Mouse (Mus musculus) urinary bladder, adult 18-20 months (tissue): ENCODE results near the gene Fam219b.
A peak's percentile ranks its signal among the peaks of the same experiment; 100 is the strongest.

ENCODE experiments used
- DNase-seq, 2 experiments: peaks; one replicate each; pipeline ENCODE4 v3.0.0; 2022; ENCODE audit warnings: low spot score in 2 of 2, mixed read lengths in 2 of 2

Fam219b gene

DNA sequence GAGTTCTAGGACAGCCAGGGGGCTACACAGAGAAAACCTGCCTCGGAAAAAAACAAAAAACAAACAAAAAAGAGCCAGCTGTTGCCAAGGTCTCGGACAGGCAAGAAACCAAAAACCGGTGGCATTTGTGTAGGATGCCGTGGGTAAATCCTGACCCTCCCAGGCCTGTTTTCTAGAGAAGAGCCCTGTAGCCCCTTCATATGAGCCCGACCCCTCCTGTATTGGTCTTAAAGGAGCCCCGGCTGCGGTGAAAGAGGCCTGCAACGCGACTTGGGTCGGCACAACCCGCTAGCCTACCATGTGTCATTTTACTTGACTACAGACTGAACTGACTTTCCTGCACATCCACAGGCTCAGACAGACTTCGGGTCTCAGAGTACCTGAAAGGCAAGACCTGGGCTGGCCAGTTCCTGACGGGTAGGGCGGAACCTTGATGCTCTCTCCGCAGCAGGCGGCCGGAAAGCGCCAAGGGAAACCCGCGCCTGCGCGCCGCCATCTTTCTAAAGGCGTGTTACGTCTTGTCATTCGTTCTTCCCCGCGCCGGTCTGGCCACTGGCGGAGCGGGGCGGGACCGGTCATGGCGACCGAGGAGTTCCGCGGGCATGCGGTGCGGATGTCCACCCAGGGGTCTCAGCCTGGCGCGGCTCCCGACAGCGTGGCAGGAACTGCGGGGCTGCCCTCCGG, at the start of gene Fam219b:
Gene Fam219b (plus strand): TSS at position 485 of the 684 bp plus-strand sequence.
- DNase-seq = peak; percentile 80 to 88

DNA sequence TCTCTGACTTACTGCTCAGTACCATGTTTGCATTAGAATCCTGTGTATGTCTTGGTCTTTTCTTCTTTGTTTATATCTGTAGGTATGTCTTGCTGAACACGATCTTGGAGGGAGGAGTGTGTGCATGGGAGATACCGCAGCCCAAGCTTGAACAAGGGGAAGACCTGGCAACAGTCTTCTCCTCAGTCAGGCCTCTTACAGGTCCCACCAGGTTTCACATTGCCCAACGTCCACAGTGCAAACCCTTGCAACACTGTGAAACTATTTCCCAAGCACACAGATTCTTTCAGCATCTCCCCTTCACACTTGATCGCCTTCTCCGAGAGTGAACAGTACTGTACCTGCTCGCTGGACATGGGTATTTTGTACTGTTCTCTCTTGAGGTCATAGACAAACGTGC, 49.5 kb upstream of the Fam219b start:
- DNase-seq = no peak

DNA sequence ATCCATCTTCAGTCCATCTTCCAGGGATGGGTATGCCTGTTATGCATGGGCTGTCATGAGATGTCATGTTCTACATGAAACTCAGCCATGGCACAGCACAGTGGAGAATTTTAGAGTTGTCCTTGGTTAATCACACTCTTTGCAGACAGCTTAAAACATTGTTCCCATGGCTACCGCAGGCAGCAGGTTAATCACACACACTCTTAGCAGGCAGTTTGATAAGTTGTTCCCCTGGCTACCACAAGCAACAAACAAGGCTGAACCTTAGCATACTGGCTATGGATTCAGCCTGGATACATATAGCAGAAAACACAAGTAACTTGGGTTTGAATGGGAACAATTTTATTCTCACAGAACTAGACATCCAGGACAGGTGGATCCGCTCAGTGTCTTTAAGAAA, 43.8 kb upstream of the Fam219b start:
- no peak for DNase-seq

DNA sequence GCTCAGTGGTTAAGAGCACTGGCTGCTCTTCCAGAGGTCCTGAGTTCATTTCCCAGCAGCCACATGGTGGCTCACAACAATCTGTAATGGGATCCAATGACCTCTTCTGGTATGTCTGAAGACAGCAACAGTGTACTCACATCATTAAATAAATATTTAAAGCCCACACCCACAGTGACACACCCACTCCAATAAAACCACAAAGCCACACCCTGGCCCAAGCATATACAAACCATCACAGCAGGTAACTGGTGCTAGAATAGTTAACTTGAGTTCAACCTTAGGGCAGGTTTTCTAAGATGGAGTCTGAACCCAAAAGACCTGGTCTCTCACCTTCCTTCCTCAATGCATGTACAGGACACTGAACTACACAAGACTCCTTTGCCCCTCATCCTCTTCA, 42.4 kb upstream of the Fam219b start:
- no peak for DNase-seq

DNA sequence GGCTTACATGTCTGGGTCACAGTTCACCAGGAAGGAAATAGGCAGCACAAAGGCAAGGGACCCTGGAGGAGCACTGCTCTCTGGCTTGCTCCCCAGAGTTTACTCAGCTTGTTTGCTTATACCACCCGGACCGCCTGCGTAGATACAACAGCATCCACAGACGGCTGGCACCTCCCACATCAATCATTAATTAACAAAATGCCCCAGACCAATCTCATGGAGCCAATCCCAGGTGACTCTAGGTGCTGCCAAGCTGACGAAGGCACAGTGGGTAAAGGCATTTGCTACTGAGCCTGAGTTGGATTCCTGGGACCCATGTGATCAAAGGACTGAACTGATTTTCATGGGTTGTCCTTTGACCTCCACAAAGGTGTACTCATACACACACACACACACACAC, 40.1 kb upstream of the Fam219b start:
- no peak for DNase-seq

DNA sequence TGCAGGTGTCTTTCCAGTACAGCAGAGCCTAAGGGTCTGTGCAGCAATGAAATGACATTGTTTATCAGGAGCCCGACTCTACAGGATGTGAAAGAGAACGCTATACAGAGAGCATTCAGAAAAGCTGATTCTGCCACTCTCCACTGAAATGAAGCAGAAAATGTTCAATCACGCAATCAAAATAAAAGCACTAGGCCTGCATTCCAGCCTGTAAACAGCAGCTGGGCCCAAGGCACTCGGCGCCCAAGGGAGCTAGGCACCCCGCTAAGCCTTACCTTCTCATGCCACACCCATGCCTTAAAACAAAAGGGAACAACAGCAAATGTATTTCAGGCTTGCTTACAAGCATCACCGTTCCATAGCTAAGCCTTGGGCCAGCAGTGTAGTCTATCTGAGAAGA, 38.8 kb upstream of the Fam219b start:
- DNase-seq = no peak

DNA sequence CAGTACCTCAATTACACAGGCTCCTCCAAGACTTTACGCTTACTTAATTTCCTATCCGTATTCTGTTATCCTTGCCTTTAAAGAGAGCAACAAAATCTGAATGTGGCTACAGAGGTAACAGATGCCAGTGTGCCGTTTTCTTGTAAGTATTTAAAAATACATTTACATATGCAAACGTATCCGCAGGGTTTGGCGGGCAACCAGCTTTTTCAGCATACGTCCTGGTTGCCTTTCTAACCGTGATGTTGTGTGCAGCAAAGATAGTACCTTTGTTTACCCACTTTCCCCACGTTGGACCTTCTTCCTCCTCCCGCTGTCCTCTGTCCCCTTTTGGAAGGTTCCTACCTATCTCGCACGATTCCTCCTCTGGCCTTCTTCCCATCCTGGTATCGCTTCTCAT, 35.9 kb upstream of the Fam219b start:
- no peak for DNase-seq

DNA sequence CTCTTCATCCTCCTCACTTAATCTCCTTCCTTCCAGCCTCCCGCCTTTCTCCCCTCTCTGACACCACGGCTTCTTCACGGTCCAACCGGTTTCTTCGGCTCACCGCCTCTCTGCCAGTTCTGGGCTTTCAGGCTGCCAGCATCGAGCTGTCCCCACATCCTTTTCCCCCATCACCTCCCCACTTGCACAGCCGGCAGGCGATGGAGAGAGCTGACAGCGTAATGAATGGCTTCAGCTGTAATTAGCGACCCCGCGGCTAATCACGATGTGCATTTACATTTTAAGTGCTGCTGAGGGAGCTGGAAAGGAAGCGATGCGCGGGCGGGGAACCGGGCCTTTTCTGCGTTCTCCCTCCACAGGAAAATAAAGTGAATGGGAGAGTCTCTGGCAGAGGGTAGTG, 35.5 kb upstream of the Fam219b start:
- DNase-seq = no peak

DNA sequence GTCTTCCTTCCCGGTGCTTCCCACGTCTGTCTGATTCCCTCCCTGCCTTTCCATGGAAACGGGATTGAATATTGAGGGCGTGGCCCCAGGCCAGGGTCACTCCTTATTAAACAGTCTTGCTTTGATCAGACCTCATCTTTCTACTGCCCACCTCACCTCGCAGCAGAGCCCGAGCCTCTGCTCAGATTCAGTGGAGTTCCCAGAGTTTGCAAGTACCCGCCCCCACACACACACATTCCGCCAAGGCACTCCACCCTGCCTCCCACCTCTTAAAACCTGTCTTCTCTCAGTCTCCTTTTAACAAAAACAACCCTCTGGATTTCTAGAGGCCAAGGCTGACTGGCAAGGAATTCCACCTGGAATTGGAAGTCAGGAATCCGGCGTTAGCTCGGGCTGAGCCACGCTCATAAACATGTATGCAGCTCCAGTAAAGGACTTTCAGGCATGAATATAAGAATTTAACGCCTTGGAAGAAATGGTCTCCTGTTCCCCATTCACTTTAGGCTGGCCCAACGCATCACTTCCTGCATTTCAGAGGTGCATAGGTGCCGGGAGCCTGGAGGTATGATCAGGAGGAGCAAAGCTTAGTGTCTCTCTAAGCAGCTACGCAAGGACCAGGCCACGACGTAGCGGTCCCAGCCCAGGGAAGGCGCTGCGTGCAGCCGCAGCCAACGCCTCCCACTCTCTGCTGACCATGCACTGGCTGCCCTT, 34.3 kb upstream of the Fam219b start:
- DNase-seq = peak in 1 of 2 experiments; percentile 40

DNA sequence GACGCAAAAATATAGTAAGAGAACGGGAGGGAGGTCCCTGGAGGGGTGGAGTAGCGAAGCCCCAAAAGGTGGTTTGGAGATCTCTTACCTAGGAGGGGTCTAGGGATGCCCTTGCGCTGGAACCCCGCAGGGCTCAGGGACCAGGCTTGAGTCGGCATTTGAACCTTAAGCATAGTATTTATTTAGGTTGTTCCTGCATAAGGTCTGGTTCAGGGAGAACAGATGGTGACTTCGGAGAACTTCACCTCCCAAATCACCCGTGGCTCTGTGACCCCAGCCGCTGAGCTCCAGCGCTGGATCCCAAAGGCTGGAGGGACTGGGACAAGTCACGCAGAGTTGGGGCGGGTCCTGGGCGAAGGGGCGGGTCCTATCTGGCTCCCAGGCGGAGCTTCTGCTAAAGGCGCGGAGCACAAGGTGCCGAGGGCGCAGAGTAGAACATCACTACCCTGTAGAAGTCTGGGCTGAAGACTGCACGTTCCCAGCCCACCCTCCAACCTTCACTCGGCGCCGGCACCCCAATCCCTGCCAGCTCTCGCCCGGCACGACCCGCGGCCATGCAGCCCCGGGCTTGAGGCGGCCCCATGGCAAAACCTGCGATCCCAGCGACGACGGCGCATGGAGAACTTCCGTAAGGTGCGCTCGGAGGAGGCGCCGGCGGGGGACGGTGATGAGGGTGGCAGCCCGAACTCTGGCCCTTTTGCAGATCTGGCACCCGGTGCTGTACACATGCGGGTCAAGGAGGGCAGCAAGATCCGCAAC, 33.5 kb upstream of the Fam219b start, which contains the start of gene Rpp25:
Gene Rpp25 (plus strand): TSS at position 405 of the 759 bp plus-strand sequence.
- DNase-seq = peak; percentile 57 to 73

DNA sequence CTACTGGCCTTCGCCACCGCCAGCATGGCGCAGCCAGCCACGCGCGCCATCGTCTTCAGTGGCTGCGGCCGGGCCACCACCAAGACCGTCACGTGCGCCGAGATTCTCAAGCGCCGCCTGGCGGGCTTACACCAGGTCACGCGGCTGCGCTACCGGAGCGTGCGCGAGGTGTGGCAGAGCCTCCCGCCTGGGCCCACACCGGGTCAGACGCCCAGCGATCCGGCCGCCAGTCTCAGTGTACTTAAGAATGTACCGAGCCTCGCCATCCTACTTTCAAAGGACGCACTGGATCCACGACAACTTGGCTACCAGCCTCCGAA, 33.0 kb upstream of the Fam219b start:
- DNase-seq = peak in 1 of 2 experiments; percentile 50

DNA sequence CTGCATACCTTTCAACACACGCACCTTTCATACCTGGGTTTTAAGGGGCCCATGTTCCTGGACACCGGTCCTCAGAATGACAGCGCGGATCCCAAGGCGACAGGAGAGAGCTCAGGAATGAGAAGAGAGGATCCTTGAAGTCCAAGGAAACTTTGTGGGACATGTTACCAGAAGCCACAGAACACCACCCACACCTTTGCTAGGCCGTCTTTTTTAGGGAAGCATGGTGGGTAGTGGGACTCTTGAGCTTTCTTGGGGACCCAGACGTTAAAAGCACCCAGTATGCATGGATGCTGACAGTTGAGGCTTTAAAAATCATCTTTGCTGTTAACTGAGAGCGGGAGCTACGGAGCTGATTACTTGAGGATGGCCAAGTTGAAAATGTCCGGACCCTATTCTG, 32.4 kb upstream of the Fam219b start:
- DNase-seq = no peak

DNA sequence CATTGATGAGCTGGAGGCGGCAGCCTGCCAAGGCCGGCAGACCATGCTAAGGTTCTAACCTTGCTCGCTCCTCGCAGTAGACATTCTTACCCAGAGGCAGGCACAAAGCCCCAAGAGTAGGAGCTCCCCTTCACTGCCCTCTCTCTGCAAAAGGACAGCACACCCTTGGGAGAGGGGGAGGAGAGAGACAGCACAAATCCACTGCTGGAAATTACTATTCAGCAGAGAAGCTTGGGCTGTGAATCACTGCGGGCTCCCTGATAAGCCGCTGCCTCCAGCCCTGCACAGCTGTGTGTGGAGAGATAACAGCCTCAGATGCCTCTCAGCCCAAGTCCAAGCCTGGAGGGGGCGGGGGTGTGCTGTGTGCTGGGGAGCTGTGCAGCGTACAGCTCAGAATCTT, 31.6 kb upstream of the Fam219b start:
- peak in 1 of 2 experiments; percentile 42 for DNase-seq

DNA sequence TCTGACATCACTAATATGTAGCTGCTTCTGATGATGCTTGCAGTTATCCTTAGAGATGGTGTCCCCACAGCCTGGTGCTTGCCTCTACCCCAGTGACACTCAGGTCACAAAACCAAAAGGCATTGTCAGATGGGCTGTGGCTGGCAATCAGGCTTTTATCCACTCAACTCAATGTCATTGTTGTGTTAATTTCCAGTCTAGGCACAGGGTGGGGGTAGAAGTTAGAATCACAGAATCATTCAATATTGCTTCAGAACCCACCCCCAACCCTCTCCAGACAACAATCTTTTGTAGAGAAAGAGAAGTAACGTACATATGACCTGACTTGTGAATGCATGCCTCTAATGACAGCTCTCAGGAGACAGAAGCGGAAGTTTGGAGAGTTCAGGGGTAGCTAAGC, 26.8 kb upstream of the Fam219b start:
- no peak for DNase-seq

DNA sequence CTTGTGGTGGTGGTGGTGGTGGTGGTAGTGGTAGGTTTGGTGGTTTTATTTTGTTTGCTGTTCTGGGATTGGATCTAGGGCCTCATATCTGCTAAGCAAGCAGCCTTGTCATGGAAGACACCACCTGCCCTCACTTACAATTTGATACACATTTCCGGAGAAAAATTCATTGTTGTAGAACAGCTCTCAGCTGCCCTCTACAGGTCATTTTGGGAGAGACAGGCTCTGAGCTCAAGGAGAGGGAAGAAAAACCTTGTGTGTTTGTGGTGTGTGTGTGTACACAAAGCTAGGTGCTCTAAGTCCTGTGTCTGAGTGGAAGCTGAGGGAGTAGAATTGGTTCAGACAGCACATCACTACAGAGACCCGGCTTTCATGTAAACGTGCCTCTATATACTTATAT, 20.2 kb upstream of the Fam219b start:
- DNase-seq = peak; percentile 16 to 45

DNA sequence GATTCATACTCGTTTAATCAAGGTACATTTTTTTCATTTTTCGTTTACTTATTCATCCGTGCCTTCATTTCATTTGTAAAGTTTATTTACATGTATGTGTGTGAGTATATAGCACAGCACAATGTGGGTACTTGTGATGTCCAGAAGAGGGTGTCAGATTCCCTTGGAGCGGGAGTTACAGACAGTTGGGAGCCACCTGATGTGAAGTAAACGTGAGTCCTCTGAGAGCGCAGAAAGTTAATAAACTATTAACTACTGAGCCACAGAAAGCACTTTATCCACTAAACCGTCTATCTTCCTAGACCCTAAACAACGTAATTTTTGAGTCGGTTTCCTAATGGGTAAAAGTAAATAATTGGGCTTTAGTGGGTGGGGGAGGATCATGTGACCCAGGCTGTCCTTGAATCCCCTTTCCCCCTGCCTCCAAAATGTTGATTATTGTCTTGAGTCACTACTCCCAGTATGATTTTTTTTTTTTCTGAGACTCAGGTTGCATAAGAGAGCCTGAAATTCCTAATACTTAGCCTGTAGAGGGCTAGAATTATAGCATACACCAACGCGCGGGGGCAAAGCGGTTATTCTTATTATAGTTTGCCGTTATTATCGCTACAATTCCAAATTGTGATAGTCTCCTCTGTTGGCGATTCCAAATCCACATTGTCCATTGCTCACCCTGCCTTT, 16.8 kb upstream of the Fam219b start:
- no peak for DNase-seq

DNA sequence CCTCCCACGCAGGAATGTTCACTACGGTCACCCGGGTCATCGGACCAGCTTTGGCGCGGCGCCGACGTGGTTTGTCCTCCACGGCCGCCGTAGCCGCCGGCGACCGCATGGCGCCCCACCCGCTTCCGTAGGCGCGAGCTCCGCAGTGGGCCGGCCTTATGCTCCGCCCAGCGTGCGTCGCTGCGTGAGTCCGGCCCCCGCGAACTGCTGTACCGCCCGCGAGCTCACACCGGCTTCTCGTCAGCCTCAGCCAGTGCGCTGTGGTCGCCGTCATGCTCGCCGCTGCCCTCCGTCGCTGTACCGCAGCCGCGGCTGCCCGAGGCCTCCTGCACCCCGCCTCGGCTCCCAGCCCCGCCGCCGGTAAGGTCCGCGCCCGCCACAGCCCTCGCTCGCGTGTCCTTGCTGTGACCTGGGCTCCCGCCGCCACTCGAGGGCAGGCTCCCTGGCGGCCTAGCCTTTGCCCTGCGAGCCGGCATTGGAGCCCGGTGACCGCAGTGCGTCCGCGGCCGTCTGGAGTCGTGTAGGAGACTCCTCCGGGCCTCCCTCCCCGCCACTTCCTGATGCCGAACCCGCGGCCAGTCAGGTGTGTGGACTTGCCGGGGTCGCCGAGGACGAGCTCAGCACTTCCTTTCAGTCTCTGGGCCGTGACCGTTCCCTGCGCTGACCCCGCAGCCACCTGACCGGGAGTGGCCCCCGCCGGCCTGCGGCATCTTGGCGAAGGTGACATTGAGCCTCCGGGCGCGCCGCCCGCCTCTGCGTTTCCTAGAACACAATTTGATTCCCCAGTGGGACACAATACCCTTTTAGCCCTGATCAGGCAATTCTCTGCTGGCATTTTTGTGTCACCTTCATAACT, 16.0 kb upstream of the Fam219b start, which contains the start of gene Cox5a:
Gene Cox5a (plus strand): TSS at position 219 of the 856 bp plus-strand sequence.
- DNase-seq = peak; percentile 88

DNA sequence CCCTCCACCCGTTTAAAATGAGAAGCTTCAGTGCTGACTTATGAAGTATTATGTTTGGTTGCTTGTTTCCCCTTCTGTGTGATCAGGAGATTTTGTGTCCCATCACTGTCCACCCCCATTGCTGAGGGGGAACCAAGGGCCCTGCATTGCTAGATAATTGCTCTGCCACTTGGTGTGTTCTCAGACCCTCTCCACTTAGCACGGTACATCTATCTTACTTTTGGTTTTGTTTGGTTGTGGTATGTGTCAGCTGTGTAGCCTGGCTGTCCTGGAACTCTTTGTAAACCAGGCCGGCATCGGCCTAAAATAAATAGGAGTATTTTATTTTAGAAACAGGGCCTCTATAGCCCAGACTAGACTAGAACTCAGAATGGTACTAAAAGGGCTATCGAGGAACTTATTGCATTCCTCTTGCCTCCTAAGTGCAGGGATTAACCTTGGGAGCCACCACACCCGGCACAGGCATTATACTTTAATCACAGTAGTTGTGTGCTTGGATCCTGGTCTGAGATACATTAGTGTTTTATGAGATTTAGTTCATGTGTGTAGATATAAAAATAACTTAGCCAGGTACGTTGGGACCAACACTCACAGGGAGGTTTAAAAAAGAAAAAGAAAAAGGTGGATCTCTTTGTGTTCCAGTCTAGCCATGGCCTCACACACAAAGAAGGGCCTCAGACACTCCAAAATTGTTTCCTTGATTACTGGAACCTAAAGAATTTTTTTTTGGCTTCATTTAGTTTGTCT, 15.0 kb upstream of the Fam219b start:
- no peak for DNase-seq

DNA sequence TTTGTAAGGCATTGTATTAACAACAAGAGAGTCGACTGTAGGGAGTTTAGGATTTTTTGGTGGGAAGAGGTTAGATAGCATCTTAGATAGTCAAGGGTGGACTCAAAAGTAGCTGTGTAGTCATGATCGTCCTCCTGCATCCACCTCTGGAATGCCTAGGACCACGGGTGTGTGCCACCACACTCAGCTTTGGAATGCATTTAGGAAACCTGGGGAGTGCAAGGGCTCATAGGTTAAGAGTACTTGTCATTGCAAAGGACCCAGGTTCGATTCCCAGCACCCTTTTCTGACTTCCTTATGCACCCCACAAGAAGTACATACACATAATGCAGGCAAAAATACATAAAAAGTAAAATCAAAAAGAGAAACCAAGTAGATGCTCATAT, 14.5 kb upstream of the Fam219b start:
- DNase-seq = no peak

DNA sequence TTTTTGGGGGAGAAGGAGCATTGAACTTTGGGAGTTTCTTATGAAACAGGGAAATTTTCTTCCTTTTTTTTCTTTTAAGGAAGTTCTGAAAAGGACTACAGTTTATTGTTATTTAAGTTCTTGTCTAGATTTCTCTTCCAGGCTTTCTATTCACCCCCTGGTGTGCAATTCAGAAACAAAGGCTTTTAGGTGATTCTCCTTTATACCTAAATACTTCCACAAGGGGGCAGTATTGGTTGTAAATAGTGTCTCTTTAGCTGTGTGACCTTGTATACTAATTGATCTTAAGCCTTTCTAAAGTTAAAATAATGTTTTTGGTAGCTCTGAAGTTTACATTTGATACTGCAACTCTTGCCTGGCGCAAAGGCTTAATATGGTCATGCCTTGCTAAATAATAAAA, 13.6 kb upstream of the Fam219b start:
- DNase-seq = no peak
